Mouse (Mus musculus): ENCODE data around the gene Cpm.

DNA sequence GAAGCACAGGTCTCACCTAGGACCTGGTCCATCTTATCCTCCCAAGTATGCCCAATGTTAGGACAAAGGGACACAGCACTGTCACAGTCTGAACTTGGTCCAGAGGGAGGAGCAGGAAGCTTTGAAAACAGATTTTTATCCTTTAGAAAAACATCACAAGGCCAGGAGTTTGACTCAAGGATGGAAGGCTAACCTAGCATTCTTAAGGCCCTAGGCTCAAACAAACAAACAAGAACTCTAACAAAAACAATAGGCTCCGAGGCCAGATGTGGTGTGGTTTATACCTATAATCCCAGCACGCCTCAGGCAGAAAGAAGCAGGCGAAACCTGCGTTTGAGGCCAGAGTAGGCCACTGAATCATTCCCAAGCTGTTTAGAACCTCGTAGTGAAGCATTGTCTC is 22.9 kb upstream of the Cpm start:
- TF ChIP-seq KAT2A (IDR thresholded peaks at IDR 0.05; ENCODE audit: insufficient replicate concordance, low read length) (no peak), CHD1 (IDR thresholded peaks at IDR 0.05; ENCODE audit: low read depth, low read length) (no peak), JUND (conservative IDR thresholded peaks at IDR 0.05; ENCODE audit: low read depth, low read length) (no peak), POLR2A (IDR thresholded peaks at IDR 0.05; ENCODE audit: low read depth, low read length) (no peak), CTCF (conservative IDR thresholded peaks at IDR 0.05 in 1 of 2, IDR thresholded peaks at IDR 0.05 in 1 of 2; ENCODE audit: low read depth in 2 of 2, low read length in 2 of 2) (no peak), POLR2AphosphoS2 (IDR thresholded peaks at IDR 0.05; ENCODE audit: low read depth, low read length) (no peak), TCF12 (IDR thresholded peaks at IDR 0.05; ENCODE audit: low read depth, low read length) (no peak), HCFC1 (IDR thresholded peaks at IDR 0.05; ENCODE audit: low read depth, low read length) (no peak), NRF1 (IDR thresholded peaks at IDR 0.05; ENCODE audit: low read depth, low read length) (no peak), SIN3A (IDR thresholded peaks at IDR 0.05; ENCODE audit: low read length) (no peak)
